Mouse (Mus musculus): ENCODE results near the gene Cox4i2.

Gene Cox4i2

DNA sequence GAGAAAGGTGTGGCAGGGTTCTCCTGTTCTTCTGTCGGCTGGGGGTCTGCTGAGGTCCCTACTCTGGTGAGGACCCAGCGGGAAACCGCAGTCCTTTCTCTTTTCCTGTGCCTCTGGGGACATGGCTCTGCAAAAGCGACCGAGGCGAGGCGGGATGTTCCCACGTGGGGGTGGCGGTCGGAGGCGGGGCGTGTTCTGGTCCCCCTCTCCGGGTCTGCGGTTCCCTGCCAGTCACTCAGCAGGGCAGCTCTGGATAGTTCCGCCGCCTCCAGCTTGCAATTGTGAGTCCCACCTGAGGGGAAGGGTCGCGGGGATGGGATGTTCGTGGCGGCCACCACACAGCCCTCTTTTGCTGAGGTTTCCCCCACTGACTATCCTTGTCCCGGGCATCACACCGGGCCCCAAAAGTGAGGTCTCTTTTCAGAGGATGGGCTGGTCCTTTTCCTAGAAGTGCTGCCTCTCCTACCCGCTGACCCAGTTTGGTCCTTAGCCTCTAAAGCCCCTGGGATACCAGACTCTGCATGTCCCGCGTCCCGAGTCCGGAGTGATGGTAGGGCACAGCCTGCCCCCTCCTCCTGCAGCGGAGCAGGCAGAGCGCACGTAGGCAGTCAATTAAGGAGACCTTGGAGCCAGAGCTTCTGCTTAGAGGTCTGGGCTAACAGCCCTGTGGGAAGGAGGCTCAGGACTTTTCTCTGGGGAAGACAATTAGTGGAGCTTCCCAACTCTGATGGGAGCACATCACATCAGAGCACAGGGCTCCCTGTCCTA lies at the start of gene Cox4i2:
TSS of gene Cox4i2 (plus strand) at position 230 of the 768 bp plus-strand sequence.
- DNase-seq, result no peak

- peak; percentile 72 for DNase-seq
These were observed 49.7 kb upstream of the Cox4i2 start for GRCm38 (mm10) chr2:152704256-152704605.

- DNase-seq, result peak; percentile 40
These were observed 49.1 kb upstream of the Cox4i2 start for GRCm38 (mm10) chr2:152704811-152705370.

DNA sequence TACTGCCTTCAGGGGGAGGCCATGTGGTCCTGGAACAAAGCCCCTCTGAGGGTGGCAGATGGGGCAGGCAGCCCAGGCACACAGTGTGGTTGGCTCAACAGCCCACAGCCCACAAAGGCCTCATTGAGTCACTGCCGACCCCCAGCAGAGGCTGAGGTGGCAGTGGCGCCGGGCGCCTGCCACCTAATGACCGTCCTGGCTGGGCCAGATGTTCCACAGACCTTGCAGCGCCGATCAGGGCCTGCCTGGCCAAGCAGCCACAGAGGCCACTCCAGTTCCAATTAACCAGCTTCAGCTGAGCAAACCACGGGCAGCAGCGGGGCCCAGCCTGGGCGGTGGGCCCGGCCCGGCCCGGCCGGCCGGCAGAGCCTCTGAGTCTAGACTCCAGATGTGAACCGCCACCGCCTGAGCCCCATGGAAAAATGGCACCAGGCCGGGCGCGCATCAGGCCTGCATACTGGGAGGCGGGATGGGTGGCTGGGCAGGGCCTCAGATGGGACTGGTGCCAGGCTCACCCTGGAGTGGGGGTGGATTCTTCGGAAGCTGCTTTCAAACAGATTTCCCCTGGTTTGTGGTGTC lies 47.9 kb upstream of the Cox4i2 start:
- peak; percentile 57 for DNase-seq

GRCm38 (mm10) chr2:152707186-152707585 lies 46.8 kb upstream of the Cox4i2 start:
- no peak for DNase-seq

DNA sequence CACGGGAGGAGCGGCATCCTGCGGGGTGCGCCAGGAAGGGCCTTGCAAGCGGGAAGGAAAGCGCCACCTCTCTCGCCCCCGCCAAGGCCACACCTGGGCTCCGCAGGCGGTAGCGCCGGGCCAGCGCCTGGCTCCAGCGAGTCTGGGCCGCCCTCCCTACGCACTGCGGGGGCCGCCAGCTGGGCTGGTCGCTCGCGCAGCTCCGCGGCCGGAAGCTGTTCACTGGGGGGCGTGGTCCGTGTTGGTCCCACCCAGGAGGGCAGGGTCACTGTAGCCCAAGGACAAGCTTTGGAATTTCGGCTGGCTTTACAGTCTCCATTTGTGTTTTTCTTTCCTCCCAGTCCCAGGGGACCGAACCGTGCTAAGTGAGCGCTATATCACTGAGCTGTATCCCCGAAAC lies 46.3 kb upstream of the Cox4i2 start:
- peak; percentile 67 for DNase-seq

DNA sequence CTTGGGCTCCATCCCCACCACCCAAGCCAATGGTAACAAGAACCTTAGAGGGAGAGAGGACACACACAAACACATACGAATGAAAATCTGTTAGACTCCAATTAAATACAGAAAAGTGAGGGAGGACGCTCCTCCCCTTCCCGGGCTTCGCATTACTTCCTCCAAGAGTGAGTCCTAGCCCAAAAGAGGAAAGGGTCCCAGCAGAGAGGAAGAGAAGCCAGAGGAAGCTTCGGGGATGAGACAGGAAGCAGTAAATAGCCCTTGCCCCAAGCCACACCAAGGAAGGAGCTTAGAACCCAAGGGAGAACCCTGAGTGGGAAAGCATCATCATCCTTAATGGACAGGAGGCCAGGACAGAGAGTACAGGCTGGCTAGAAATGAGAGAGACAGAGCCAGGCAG lies 44.9 kb upstream of the Cox4i2 start:
- DNase-seq, result no peak

DNA sequence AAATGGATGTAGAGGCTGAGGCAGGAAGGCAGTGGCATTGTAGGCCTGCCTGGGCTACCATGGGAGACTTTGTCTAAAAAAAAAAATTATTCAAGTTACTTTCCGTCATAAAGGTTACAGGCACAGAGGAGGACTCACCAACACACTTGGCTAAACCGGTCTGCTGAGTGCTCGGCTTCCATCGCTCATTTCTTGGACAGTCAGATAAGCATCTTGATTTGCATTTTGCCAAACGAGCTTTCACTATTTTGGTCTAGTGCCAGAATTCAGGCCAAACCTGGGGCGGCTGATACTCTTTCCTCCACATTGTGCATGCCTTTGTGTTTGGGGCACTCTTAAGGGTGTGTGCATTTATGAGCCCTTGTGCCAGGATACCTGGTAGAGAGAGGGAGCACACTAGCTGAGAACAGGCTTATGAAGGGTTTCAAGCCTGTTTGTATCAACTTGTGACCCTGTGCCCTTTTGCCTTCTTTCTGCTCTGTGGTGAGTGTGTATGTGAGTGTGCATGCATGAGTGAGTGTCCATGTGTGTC lies 37.7 kb upstream of the Cox4i2 start:
- no peak for DNase-seq

- DNase-seq, result no peak
These were observed 36.3 kb upstream of the Cox4i2 start for GRCm38 (mm10) chr2:152717652-152718051.

DNA sequence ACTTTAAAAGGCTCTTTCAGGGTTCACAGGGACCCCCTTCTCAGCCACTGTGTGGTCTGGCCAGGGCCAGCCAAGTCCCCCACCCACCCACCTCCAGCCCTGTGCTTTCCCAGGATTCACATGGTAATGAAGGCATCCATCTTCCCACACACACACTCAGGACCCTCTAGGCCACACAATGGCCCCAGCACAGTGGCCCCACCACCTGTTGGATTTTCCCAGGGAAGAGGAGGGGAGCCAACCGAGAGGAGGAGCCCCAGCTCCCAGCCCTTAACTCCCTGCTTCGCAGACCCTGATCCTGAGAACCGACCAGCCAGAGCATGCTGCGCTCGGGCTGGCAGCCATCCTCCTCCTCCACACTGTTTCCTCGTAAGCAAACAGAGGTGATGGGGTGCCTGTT lies 35.9 kb upstream of the Cox4i2 start:
- no peak for DNase-seq

GRCm38 (mm10) chr2:152723651-152724331 lies 30.2 kb upstream of the Cox4i2 start:
- DNase-seq, result no peak

- no peak for DNase-seq
These were observed 29.6 kb upstream of the Cox4i2 start for GRCm38 (mm10) chr2:152724332-152724723.

- no peak for DNase-seq
These were observed 28.7 kb upstream of the Cox4i2 start for GRCm38 (mm10) chr2:152725178-152725750.

DNA sequence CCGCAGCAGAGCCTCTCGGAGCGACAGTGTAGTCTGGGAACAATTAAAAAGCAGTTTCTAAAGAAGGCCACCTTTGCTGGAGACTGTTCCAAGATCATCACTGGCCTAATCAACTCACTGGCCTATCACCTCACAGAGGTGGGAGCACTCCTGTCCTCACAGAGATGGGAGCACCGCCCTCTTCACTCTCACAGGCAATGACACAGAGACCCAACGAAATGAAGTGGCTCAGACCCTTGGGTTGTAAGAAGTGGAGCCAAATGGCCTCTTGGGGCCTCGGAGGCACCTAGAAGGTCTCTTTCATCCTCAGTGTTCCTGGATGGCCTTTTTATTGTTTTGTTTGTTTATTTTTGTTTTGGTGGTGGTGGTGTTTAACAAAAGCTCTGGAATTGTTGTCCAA lies 27.8 kb upstream of the Cox4i2 start:
- no peak for DNase-seq

- no peak for DNase-seq
These were observed 27.1 kb upstream of the Cox4i2 start for GRCm38 (mm10) chr2:152726751-152727335.

- DNase-seq, result no peak
These were observed 26.0 kb upstream of the Cox4i2 start for GRCm38 (mm10) chr2:152727795-152728510.

DNA sequence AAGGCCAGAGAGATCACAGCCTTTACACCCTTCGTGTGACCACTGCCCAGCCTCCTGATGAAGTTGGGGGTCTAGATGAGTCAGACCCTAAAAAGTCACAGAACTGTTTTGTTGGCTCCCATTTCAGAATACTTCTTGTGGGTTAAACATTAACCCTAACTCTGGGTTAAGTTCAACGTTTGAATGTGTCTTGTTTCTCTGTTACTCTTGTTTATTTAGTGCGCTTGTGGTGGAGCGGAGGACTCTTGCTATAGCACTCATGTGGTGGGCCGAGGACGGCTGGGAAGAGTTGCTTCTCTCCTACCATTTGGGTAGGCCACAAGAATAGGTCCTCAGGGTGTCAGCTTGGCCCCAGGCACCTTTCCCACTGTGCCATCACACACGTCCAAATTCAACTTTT lies 25.4 kb upstream of the Cox4i2 start:
- DNase-seq, result no peak

DNA sequence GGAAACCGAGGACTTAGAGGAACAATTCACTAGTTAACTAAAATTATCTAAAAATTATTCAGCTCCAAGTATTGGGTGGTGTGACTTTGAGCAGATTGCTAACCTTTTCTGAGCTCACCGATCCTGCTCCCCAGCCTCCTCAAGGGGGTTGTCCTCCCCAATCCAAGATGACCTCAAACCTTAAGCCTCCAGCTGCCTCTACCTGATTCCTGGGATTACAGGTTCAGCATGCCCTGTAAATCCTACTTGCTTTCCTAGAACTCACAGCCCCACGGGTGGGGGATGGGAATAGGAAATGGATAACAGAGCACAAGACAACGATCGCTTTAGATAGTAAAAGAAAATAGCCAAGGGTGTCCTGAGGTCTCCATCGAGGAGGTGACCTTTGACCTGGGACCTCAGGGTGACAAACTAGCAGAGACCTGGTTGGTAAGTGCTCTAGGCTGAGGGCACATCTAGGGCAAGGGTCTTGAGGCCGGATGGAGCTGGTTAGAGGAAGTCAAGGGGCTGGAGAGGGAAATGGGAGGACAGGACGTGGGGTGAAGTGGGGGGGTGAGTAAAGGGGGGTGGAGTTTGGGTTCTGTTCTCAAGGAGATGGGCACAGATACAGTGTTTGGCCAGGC lies 24.8 kb upstream of the Cox4i2 start:
- no peak for DNase-seq

DNA sequence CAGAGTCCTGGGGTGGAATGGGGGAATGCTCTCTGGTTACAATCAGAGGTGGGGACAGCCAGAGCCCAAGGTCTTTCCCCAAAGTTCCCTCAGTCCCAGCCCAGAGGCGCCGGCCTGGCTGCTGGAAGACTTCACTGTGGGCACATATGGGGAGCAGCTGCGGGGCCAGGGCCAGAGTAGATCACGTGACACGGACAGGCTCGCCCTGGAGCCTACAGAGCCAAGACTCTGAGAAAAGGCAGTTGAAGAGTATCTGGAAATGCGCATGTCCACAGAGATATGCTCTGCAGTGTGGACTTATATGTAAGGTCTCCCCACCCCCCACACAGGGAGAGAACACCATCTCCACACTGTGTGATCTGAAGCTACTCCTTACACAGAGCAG lies 24.3 kb upstream of the Cox4i2 start:
- DNase-seq, result no peak

DNA sequence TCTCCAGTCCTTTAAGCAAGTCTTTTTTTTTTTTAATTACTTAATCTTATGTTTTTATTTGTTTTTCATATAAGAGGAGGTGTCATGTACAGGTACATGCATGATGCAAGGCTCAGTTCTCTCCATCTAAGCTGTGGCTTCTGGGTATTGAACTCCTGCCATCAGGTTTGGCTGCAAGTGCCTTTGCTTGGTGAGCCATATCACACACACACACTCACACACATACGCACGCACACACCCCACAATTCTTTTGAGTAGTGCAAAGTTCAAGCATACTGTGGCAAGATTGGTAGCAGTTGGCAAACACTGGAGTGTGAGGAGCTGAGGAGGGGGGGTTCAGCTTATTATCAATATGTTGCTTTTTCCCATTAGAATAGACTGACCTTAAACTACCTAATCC lies 20.8 kb upstream of the Cox4i2 start:
- no peak for DNase-seq

DNA sequence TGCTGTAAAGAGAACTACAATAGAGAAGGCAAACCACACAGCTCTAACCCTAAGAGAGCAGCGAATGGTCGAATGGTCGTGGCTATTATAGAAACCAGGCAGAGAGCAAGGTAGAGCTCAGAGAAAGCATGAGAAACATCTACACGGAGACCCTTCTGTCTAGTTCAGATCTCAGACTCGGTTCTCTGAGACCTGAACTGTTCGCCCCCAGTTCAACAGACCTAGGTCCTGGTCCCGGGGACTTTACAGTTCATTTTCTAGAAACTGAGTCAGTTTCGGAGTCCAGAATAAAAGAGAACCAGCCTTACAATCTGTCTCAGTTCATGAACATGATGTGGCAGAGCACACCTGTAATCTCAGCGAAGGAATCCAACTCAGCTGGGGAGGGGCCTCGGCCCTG lies 19.5 kb upstream of the Cox4i2 start:
- DNase-seq, result no peak

DNA sequence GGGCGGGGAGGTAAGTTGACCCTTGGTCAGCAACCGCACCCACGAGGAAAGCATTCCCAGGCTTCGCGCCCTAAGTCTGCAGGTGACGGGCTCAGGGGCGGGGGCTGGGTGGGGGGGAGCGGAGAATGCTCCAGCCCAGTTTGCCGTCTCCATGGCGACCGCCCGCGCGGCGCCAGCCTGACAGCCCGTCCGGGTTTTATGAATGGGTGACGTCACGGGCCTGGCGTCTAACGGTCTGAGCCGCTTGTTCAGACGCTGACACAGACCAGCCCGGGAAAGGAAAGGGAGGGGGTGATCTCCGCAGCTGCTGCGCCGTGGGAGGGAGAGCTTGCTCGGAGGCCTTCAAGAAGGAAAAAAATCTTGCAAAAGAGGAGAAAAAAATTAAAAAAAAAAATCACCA lies 19.0 kb upstream of the Cox4i2 start:
- DNase-seq, result peak; percentile 73
